Mouse (Mus musculus) layer of hippocampus, adult 9-11 months (tissue): ENCODE measurements around the gene Kcnh4.

ENCODE experiments used
- DNase-seq: peaks from one replicate; pipeline ENCODE4 v3.0.0; 2022

Kcnh4 gene

GRCm38 (mm10) chr11:100759611-100760233 lies at the start of gene Kcnh4:
Gene Kcnh4, minus strand, starts transcription at chr11:100759942.
- peak; percentile 93 for DNase-seq

- no peak for DNase-seq
Measured at GRCm38 (mm10) chr11:100806380-100807305, 46.9 kb upstream of the Kcnh4 start.

- no peak for DNase-seq
Measured at GRCm38 (mm10) chr11:100805535-100805934, 45.8 kb upstream of the Kcnh4 start.

GRCm38 (mm10) chr11:100804409-100804808 lies 44.7 kb upstream of the Kcnh4 start:
- DNase-seq = no peak

GRCm38 (mm10) chr11:100799426-100799825 lies 39.7 kb upstream of the Kcnh4 start:
- DNase-seq = no peak

- DNase-seq = no peak
Measured at GRCm38 (mm10) chr11:100796585-100796984, 36.8 kb upstream of the Kcnh4 start.

- no peak for DNase-seq
Measured at GRCm38 (mm10) chr11:100795386-100795785, 35.6 kb upstream of the Kcnh4 start.

GRCm38 (mm10) chr11:100791457-100792049 lies 31.8 kb upstream of the Kcnh4 start:
- no peak for DNase-seq

- peak; percentile 22 for DNase-seq
Measured at GRCm38 (mm10) chr11:100790644-100791043, 30.9 kb upstream of the Kcnh4 start.

GRCm38 (mm10) chr11:100789702-100790101 lies 30.0 kb upstream of the Kcnh4 start:
- DNase-seq = no peak

- DNase-seq = no peak
Measured at GRCm38 (mm10) chr11:100785774-100786173, 26.0 kb upstream of the Kcnh4 start.

- DNase-seq = no peak
Measured at GRCm38 (mm10) chr11:100784286-100784685, 24.5 kb upstream of the Kcnh4 start.

- DNase-seq = no peak
Measured at GRCm38 (mm10) chr11:100782568-100782967, 22.8 kb upstream of the Kcnh4 start.

- DNase-seq = no peak
Measured at GRCm38 (mm10) chr11:100781763-100782475, 22.2 kb upstream of the Kcnh4 start.

GRCm38 (mm10) chr11:100780247-100780646 lies 20.5 kb upstream of the Kcnh4 start:
- no peak for DNase-seq

GRCm38 (mm10) chr11:100778069-100778468 lies 18.3 kb upstream of the Kcnh4 start:
- no peak for DNase-seq

GRCm38 (mm10) chr11:100775921-100776320 lies 16.2 kb upstream of the Kcnh4 start:
- no peak for DNase-seq

GRCm38 (mm10) chr11:100774261-100774660 lies 14.5 kb upstream of the Kcnh4 start:
- DNase-seq = no peak

GRCm38 (mm10) chr11:100770646-100771408 lies 11.1 kb upstream of the Kcnh4 start, which contains the start of gene Ghdc:
Gene Ghdc, minus strand, starts transcription at chr11:100770957.
- peak; percentile 73 for DNase-seq

GRCm38 (mm10) chr11:100769980-100770379 lies 10.2 kb upstream of the Kcnh4 start:
- DNase-seq = no peak

GRCm38 (mm10) chr11:100767871-100768270 lies 8.1 kb upstream of the Kcnh4 start:
- DNase-seq = no peak

GRCm38 (mm10) chr11:100766726-100767125 lies 7.0 kb upstream of the Kcnh4 start:
- no peak for DNase-seq
